Mouse (Mus musculus): Measurements from ENCODE around the gene Slc2a9.
A peak's percentile ranks its signal among the peaks of the same experiment; 100 is the strongest.

Gene Slc2a9

GRCm38 (mm10) chr5:38502992-38503391 lies at the start of gene Slc2a9:
TSS of gene Slc2a9 (minus strand) at chr5:38503143.
- DNase-seq (ENCODE audit: low spot score) = no peak

DNA sequence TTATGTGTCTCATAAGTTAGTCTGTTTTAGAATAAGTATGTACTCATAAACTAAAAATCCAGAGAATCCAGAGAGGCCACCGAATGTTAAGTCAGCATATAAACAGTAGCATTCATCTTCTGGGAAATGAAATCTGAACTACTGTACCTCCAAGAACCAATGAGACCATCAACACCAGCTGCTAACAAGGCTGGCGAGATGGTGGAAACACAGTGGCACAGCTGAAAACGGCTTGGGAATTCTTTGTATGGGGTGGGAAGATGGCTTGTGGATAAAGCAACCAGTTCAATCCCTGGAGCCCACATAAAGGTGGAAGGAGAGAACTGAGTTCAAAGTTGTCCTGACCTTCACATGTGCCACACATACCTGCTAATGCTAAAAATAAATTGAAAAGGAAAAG lies 49.7 kb upstream of the Slc2a9 start:
- no peak for DNase-seq (ENCODE audit: low spot score)

GRCm38 (mm10) chr5:38550221-38550768 lies 47.4 kb upstream of the Slc2a9 start:
- DNase-seq (ENCODE audit: low spot score) = no peak

DNA sequence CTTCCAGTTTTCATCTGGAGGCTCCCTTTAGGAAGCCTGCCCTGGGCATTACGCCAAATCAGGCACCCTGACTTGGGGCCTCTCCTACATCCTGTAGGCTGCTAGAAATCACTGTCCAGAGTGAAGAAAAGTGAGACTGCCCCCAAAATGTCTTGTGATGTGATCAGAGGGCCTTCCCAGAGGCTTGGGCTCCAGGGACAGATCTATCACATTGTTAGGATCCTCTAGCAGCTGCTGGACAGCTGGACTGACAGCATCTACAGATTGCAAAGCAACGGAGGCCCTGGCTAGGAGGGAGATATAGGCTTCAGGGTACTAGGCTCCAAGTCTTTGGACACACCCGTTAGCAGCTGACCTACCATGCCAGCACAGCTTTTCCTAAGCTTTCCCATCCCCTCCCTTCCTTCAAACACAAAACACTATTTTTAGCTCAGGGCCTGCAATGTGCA lies 46.5 kb upstream of the Slc2a9 start:
- no peak for DNase-seq (ENCODE audit: low spot score)

DNA sequence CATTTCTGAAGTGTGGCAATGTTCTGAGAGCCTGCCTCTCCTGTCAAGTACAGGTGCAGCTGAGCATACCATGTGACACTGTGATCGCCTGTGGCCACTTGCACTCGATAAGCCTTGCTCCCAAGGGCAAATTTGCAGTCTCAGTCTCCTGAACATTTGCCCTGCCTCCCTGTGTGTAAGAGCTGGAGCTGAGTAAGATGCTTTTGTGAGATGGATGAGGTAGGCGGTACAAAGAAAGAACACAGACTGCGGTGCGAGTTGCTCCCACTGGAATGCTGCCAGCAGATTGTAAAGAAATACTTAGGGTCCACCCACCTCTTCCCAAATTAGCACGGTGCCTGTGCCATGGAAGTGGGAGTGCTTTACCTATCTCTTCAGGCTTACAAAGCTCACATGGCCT lies 44.4 kb upstream of the Slc2a9 start:
- no peak for DNase-seq (ENCODE audit: low spot score)

- DNase-seq (ENCODE audit: low spot score) = no peak
These were observed 41.8 kb upstream of the Slc2a9 start for GRCm38 (mm10) chr5:38544423-38545415.

DNA sequence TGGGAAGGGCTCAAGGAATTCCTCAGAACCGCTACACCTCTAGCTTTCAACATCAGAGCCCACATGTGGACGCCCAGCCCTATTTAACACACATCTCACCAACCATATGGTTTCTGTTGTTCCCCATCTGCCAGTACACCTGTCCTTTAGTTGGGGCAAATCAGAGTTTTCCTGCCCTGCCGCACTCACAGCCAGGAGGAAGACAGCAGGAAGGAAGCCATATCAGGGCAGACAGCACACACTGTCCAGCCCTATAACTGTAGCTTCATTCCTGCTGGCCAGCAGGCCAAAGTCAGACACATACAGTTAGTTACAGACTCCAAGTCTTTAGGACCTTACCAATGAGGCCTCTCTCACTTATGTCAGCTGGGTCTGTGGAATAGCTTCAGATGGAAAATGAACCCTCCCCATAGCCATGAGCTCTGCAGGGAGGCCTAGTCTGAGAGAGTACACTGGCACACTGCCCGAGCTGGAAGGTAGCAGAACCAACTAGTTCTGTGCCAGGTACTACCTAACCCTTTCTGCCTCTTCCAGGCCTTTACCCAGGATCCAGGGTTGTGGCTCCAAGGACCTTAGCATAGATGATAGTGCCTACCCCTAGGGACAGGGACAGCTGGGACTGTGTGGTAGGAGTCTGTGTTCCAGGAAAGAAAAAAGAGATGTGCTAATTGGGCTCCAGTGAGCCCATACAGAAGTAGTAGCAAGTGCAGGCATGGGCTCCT lies 40.7 kb upstream of the Slc2a9 start:
- no peak for DNase-seq (ENCODE audit: low spot score)

GRCm38 (mm10) chr5:38541728-38542127 lies 38.8 kb upstream of the Slc2a9 start:
- no peak for DNase-seq (ENCODE audit: low spot score)

GRCm38 (mm10) chr5:38540898-38541297 lies 38.0 kb upstream of the Slc2a9 start:
- DNase-seq (ENCODE audit: low spot score) = no peak

GRCm38 (mm10) chr5:38538508-38538907 lies 35.6 kb upstream of the Slc2a9 start:
- DNase-seq (ENCODE audit: low spot score) = no peak

DNA sequence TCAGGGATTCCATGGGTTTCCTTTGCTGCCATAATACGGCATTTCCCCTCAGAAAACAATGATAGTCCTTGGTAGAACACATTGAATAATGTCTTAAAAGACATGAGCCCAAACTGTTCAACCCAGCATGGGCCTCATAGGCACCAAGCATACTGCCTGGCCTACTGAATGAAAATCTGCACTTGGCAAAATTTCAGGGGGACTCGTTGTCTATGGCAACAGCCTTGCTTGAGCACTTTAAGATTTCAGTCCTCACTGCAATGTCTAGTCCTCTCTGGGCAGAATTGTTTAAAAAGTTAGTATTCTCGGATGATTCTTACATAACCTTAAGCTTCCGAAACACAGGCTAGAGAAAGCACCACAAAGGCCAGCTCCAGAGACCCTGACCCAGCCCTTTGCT lies 34.9 kb upstream of the Slc2a9 start:
- DNase-seq (ENCODE audit: low spot score) = no peak

GRCm38 (mm10) chr5:38536822-38537221 lies 33.9 kb upstream of the Slc2a9 start:
- no peak for DNase-seq (ENCODE audit: low spot score)

GRCm38 (mm10) chr5:38532084-38532483 lies 29.1 kb upstream of the Slc2a9 start:
- DNase-seq (ENCODE audit: low spot score) = no peak

DNA sequence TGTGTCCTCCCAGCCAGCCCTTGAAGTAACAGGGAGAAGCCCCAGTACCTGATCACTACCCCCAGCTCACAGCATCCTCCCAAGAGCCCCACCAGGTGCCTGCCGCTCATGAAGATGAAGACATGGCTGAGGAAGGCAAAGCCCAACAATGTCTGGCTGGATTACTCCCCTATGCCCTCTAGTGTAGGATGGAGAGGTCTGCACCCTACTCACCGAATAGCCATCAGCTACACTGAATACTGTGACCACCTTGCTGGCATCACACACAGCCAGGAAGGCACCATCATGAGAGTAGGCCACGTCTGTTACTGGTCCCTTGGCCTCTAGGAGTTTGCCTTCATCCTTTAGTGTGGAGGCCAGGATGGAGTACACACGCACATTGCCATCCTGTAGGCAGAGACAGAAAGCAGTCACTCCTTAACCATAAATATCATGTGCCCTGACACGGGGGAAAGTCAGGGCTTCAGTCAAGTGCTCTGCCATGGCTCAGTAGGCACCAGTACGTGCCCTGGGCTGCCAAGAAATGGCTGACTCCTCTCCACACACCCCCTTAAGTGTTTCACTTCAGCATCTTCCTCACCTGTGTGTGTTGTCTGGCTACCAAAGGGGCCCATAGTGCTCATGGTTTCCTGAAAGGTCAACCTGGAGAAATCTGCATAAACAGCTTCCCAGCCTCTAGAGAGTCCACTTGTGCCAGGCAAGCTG lies 26.9 kb upstream of the Slc2a9 start:
- peak; percentile 49 for DNase-seq (ENCODE audit: low spot score)

- no peak for DNase-seq (ENCODE audit: low spot score)
These were observed 20.0 kb upstream of the Slc2a9 start for GRCm38 (mm10) chr5:38522977-38523376.

DNA sequence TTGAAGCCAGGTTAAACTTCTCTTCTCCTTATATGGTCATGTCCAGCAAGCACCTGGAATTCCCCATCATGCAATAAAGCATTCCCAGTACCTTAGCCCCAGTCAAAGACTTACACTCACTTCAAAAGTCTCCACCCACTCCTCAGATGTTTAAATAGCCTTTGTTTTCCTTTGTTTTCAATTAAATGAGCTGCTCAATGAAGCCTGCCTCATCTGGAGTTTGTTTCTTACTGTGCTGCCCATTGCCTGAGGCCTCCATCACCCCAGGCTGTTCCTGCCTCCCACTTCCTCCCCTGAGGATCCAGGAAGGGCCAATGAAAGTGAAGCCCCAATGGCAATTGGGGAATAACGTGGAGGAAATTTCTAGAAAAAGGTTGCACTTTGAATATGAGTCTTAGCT lies 17.9 kb upstream of the Slc2a9 start:
- DNase-seq (ENCODE audit: low spot score) = no peak

GRCm38 (mm10) chr5:38516267-38516666 lies 13.3 kb upstream of the Slc2a9 start:
- DNase-seq (ENCODE audit: low spot score) = peak; percentile 64

GRCm38 (mm10) chr5:38512991-38513390 lies 10.0 kb upstream of the Slc2a9 start:
- DNase-seq (ENCODE audit: low spot score) = no peak

DNA sequence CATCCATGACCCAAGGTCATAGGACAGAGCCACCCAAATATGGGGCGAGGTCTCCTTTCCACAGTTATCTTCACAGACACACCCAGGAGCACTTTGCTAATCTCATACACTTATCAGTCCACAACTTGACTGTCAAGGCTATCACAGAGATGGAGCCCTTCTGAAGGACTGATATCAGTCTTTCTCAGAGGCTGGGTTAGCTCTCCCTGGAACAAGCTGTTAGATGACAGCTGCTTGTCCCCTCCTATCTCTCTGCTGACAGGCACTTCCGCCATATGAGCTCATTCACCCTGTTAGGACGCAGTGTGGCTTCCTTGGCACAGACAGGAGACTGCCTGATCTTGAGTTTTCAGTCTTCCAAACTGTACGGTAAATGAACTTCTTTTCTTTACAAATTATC lies 6.6 kb upstream of the Slc2a9 start:
- DNase-seq (ENCODE audit: low spot score) = no peak

- peak; percentile 32 for DNase-seq (ENCODE audit: low spot score)
These were observed 2.5 kb upstream of the Slc2a9 start for GRCm38 (mm10) chr5:38505435-38505765.

DNA sequence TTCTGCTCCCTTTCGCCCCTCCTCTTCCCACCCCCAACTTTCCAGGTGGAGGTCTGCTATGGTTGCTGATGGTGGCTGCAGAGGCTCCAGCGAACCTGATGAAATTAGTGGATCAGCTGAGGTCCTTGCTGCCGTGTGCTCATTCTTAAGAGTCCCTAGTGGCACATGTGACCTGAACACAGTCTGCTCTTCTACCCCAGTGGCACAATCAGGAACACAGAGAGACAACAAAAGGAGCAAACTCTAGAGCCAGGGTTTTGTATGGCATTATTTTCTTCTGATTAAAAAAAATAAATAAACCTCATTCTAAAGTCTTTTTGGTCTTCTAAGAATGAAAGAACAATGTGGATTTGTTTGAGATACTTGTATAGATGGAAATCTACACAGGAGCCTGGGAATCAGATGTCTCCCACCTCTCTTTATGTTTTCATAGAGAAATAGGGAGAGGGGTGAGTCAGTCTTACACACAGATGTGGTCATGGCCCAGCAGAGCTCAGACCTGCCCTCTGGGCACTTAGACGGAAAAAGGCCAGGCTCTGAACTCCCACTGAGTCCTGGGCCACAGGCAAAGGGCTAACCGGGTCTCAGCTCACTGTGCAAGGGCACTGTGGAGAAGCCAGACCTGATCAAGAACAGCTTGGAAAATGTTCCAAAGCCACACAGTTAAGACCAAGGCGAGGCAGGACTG lies 1.9 kb upstream of the Slc2a9 start:
- DNase-seq (ENCODE audit: low spot score) = no peak

DNA sequence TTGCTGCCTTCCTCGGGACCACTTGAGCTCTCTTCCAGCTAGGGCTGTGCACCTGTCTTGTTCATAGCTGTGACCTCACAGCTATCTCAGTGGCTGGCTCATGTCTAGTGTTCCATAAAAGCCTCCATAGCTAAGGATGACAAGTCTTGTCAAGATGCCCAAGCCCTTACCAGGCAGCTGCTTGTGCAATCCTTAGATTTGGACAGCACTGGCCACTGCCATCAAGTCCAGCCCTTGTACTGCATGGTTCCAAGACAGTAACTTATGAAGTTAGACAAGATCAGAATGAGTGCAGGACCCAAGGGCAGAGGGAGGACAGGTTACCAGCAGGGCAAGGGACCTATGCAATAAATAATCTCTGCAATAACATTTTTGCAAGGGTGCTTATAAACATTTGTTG lies 1.2 kb upstream of the Slc2a9 start:
- no peak for DNase-seq (ENCODE audit: low spot score)
